Mouse (Mus musculus) T-helper 17 cell (primary cell): Measurements from ENCODE around the gene Bbs2.
"Not testable (repeated sequence)": the region's sequence is repeated elsewhere in the genome, so short reads cannot be mapped to it uniquely, and the experiment has no call there.

Experiments
- in situ Hi-C, 2 experiments: fragments of 300-600 bp; cut with MboI, MseI; formaldehyde crosslinking; loops; 1 replicate in 1 of 2; 2 replicates in 1 of 2; pipeline ENCODE4 v1.15.1; 2025; ENCODE audit warnings: high pct_unique_total_duplicates in 2 of 2

Bbs2 gene

GRCm38 (mm10) chr8:94098081-94098974 is at the start of gene Bbs2:
Bbs2 (minus strand) TSS chr8:94098928.
- in situ Hi-C loops = no loop called here

GRCm38 (mm10) chr8:94148236-94148635 is 49.5 kb upstream of the Bbs2 start:
- in situ Hi-C loops = no loop called here

- in situ Hi-C loops = no loop called here
Observed at GRCm38 (mm10) chr8:94140266-94140795, 41.6 kb upstream of the Bbs2 start.

GRCm38 (mm10) chr8:94136933-94137332 is 38.2 kb upstream of the Bbs2 start, which contains the start of gene Mt4:
Mt4 (plus strand) TSS chr8:94137197.
- in situ Hi-C loops = no loop called here

GRCm38 (mm10) chr8:94136192-94136591 is 37.5 kb upstream of the Bbs2 start:
- in situ Hi-C loops = no loop called here

GRCm38 (mm10) chr8:94135556-94135955 is 36.8 kb upstream of the Bbs2 start:
- in situ Hi-C loops = no loop called here

- in situ Hi-C loops = not testable (repeated sequence)
Observed at GRCm38 (mm10) chr8:94134601-94135000, 35.9 kb upstream of the Bbs2 start.

- in situ Hi-C loops = no loop called here
Observed at GRCm38 (mm10) chr8:94132096-94132495, 33.4 kb upstream of the Bbs2 start.

GRCm38 (mm10) chr8:94130126-94130525 is 31.4 kb upstream of the Bbs2 start:
- in situ Hi-C loops = no loop called here

- in situ Hi-C loops = no loop called here
Observed at GRCm38 (mm10) chr8:94129133-94129789, 30.5 kb upstream of the Bbs2 start.

- in situ Hi-C loops = no loop called here
Observed at GRCm38 (mm10) chr8:94127711-94128110, 29.0 kb upstream of the Bbs2 start.

- in situ Hi-C loops = no loop called here
Observed at GRCm38 (mm10) chr8:94122711-94123468, 24.2 kb upstream of the Bbs2 start.

GRCm38 (mm10) chr8:94121625-94122024 is 22.9 kb upstream of the Bbs2 start:
- in situ Hi-C loops = no loop called here

- in situ Hi-C loops = no loop called here
Observed at GRCm38 (mm10) chr8:94118776-94119430, 20.2 kb upstream of the Bbs2 start.

- in situ Hi-C loops = no loop called here
Observed at GRCm38 (mm10) chr8:94113972-94114371, 15.2 kb upstream of the Bbs2 start.

GRCm38 (mm10) chr8:94113435-94113834 is 14.7 kb upstream of the Bbs2 start:
- in situ Hi-C loops = no loop called here

GRCm38 (mm10) chr8:94110526-94111177 is 11.9 kb upstream of the Bbs2 start:
- in situ Hi-C loops = no loop called here

- in situ Hi-C loops = loop anchor here in 1 of 2 experiments (5.0 kb wide), 1 partner anchor 87 kb away; no protein-coding TSS in a partner anchor
Observed at GRCm38 (mm10) chr8:94109835-94110234, 11.1 kb upstream of the Bbs2 start.

GRCm38 (mm10) chr8:94109396-94109795 is 10.7 kb upstream of the Bbs2 start:
- in situ Hi-C loops = loop anchor here in 1 of 2 experiments (5.0 kb wide), 1 partner anchor 88 kb away; no protein-coding TSS in a partner anchor

- in situ Hi-C loops = loop anchor here in 1 of 2 experiments (5.0 kb wide), 1 partner anchor 89 kb away; no protein-coding TSS in a partner anchor
Observed at GRCm38 (mm10) chr8:94107871-94108270, 9.1 kb upstream of the Bbs2 start.
